Mouse (Mus musculus): ENCODE measurements around the gene Ucp1. TPM values are rescaled to one million over a fixed set of nuclear protein-coding genes. Genes with fewer than 3 reads are reported as not detected.
A peak's percentile ranks its signal among the peaks of the same experiment; 100 is the strongest.

Ucp1 gene
- polyA plus RNA-seq (2014; fragmentation: Nextera tagmentation; extraction: Ambion mirVana): 0.44 TPM in 1 of 2 replicates, not detected in the other

GRCm38 (mm10) chr8:83290176-83290575, at the start of gene Ucp1:
Ucp1 (plus strand) TSS chr8:83290352.
- H3K4me1 ChIP-seq (ENCODE audit: control insufficient read depth, insufficient read depth, low read length): no peaks in the 10 kb centered on the region
- peak within 1 kb of the TSS; percentile 30 for H3K4me2 ChIP-seq (ENCODE audit: low read depth, low read length)
- no peak within 1 kb of the TSS for H3K27ac ChIP-seq (ENCODE audit: low read depth, low read length)
- H3K4me3 ChIP-seq (ENCODE audit: low read depth, low read length): no peak within 1 kb of the TSS
- H3K9me3 ChIP-seq (ENCODE audit: control insufficient read depth, low read length): no peaks in the 10 kb centered on the region
- 0 out of 2 replicates have a peak, but pooled peaks have one; percentile 28 for ATAC-seq (ENCODE audit: low read depth)
- 0 out of 2 replicates have a peak, but pooled peaks cover 4% of the 10 kb centered on the region for H3K27me3 ChIP-seq (ENCODE audit: control insufficient read depth, insufficient read depth, low read length)
- H3K9ac ChIP-seq (replicated peaks; ENCODE audit: low read depth, low read length): no peak within 1 kb of the TSS
- 1% methylated on average over 20 of the region's 20 CpGs for WGBS
- H3K36me3 ChIP-seq (ENCODE audit: control insufficient read depth, insufficient read depth, low read length): no peaks in the 10 kb centered on the region

- Histone ChIP-seq H3K9me3 (ENCODE audit: control insufficient read depth, low read length) (no peaks in the 10 kb centered on the region), H3K27me3 (ENCODE audit: control insufficient read depth, insufficient read depth, low read length) (no peaks in the 10 kb centered on the region), H3K36me3 (ENCODE audit: control insufficient read depth, insufficient read depth, low read length) (peaks cover 13% of the 10 kb centered on the region; the same call in 1 of the 2 replicates), H3K4me3 (ENCODE audit: low read depth, low read length) (no peak overlapping the region), H3K4me2 (ENCODE audit: low read depth, low read length) (no peak overlapping the region), H3K27ac (ENCODE audit: low read depth, low read length) (no peak overlapping the region), H3K4me1 (ENCODE audit: control insufficient read depth, insufficient read depth, low read length) (no peaks in the 10 kb centered on the region; the same call in 1 of the 2 replicates), H3K9ac (replicated peaks; ENCODE audit: low read depth, low read length) (no peak overlapping the region)
- 88% methylated on average over 7 of the region's 7 CpGs for whole genome bisulfite sequencing
- no peak for ATAC-seq (ENCODE audit: low read depth)
These were observed 46.0 kb upstream of the Ucp1 start for GRCm38 (mm10) chr8:83244151-83244550.

- Histone ChIP-seq H3K4me3 (ENCODE audit: low read depth, low read length) (no peak overlapping the region), H3K9me3 (ENCODE audit: control insufficient read depth, low read length) (no peaks in the 10 kb centered on the region), H3K27me3 (ENCODE audit: control insufficient read depth, insufficient read depth, low read length) (no peaks in the 10 kb centered on the region), H3K9ac (replicated peaks; ENCODE audit: low read depth, low read length) (no peak overlapping the region), H3K4me2 (ENCODE audit: low read depth, low read length) (no peak overlapping the region), H3K4me1 (ENCODE audit: control insufficient read depth, insufficient read depth, low read length) (no peaks in the 10 kb centered on the region), H3K27ac (ENCODE audit: low read depth, low read length) (no peak overlapping the region), H3K36me3 (ENCODE audit: control insufficient read depth, insufficient read depth, low read length) (peaks cover 44% of the 10 kb centered on the region; the same call in 1 of the 2 replicates)
- WGBS: 91% methylated on average over 6 of the region's 6 CpGs
- no peak for ATAC-seq (ENCODE audit: low read depth)
These were observed 39.3 kb upstream of the Ucp1 start for GRCm38 (mm10) chr8:83250858-83251257.

DNA sequence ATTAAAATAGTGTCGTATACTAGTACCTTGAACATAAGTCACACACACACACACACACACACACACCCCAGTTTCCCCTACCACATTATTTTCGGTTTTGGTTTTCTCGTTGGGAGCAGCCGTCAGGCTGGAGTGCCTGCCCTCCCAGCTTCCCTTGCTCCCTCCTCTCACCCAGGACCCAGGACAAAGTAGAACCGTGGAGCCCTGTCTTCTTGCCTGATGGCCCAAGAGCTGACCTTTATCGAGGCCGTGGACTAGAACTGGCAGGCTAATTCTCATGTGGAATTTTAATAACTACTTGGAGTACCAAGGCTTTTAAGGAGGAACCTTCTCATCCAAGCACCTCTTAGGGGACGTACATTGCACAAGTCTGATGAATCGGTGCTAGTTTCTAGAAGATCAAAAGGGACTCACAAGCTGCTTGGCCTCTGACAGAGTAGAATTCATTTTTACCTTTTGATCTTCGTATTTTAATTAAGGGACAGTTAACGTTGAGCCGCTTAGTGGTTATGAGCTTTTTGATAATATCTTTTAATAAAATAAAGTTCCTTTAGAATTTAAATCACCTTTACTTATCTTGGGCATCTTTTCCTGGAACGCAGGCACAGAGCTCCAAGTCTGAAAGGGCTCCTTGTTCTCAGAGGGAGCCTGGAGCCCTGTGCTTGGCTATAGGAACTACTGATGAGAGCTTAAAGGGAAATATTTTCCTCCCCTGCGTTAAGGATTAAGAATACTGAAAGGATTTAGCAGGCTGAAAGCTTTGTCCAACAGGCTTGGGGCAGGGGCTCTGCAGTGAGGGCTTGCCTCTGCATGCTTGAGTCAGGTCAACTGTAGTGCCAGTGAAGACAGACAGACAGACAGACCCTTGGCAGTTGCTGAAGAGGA, 38.5 kb upstream of the Ucp1 start:
- ATAC-seq (ENCODE audit: low read depth): no peak
- H3K36me3 ChIP-seq (ENCODE audit: control insufficient read depth, insufficient read depth, low read length): peaks cover 45% of the 10 kb centered on the region; the same call in 1 of the 2 replicates
- H3K9me3 ChIP-seq (ENCODE audit: control insufficient read depth, low read length): no peaks in the 10 kb centered on the region
- no peak overlapping the region for H3K4me3 ChIP-seq (ENCODE audit: low read depth, low read length)
- H3K27me3 ChIP-seq (ENCODE audit: control insufficient read depth, insufficient read depth, low read length): no peaks in the 10 kb centered on the region
- WGBS: 88% methylated on average over 14 of the region's 14 CpGs
- no peak overlapping the region for H3K27ac ChIP-seq (ENCODE audit: low read depth, low read length)
- no peaks in the 10 kb centered on the region for H3K4me1 ChIP-seq (ENCODE audit: control insufficient read depth, insufficient read depth, low read length)
- no peak overlapping the region for H3K9ac ChIP-seq (replicated peaks; ENCODE audit: low read depth, low read length)
- no peak overlapping the region for H3K4me2 ChIP-seq (ENCODE audit: low read depth, low read length)

GRCm38 (mm10) chr8:83252791-83253190, 37.4 kb upstream of the Ucp1 start:
- peaks cover 49% of the 10 kb centered on the region; the same call in 1 of the 2 replicates for H3K36me3 ChIP-seq (ENCODE audit: control insufficient read depth, insufficient read depth, low read length)

GRCm38 (mm10) chr8:83257631-83258030, 32.5 kb upstream of the Ucp1 start:
- Histone ChIP-seq H3K27ac (ENCODE audit: low read depth, low read length) (no peak overlapping the region), H3K9ac (replicated peaks; ENCODE audit: low read depth, low read length) (no peak overlapping the region), H3K4me3 (ENCODE audit: low read depth, low read length) (no peak overlapping the region), H3K4me1 (ENCODE audit: control insufficient read depth, insufficient read depth, low read length) (no peaks in the 10 kb centered on the region), H3K9me3 (ENCODE audit: control insufficient read depth, low read length) (no peaks in the 10 kb centered on the region), H3K27me3 (ENCODE audit: control insufficient read depth, insufficient read depth, low read length) (no peaks in the 10 kb centered on the region), H3K4me2 (ENCODE audit: low read depth, low read length) (no peak overlapping the region), H3K36me3 (ENCODE audit: control insufficient read depth, insufficient read depth, low read length) (peaks cover 39% of the 10 kb centered on the region)
- ATAC-seq (ENCODE audit: low read depth): no peak
- WGBS: 94% methylated on average over 5 of the region's 5 CpGs

More at GRCm38 (mm10) chr8:83252791-83253190, 37.4 kb upstream of the Ucp1 start:
- 86% methylated on average over 5 of the region's 5 CpGs for WGBS
- H3K27ac ChIP-seq (ENCODE audit: low read depth, low read length): no peak overlapping the region
- no peaks in the 10 kb centered on the region for H3K27me3 ChIP-seq (ENCODE audit: control insufficient read depth, insufficient read depth, low read length)
- no peak overlapping the region for H3K4me2 ChIP-seq (ENCODE audit: low read depth, low read length)
- no peaks in the 10 kb centered on the region for H3K9me3 ChIP-seq (ENCODE audit: control insufficient read depth, low read length)
- ATAC-seq (ENCODE audit: low read depth): no peak
- no peak overlapping the region for H3K9ac ChIP-seq (replicated peaks; ENCODE audit: low read depth, low read length)
- no peaks in the 10 kb centered on the region for H3K4me1 ChIP-seq (ENCODE audit: control insufficient read depth, insufficient read depth, low read length)
- no peak overlapping the region for H3K4me3 ChIP-seq (ENCODE audit: low read depth, low read length)

DNA sequence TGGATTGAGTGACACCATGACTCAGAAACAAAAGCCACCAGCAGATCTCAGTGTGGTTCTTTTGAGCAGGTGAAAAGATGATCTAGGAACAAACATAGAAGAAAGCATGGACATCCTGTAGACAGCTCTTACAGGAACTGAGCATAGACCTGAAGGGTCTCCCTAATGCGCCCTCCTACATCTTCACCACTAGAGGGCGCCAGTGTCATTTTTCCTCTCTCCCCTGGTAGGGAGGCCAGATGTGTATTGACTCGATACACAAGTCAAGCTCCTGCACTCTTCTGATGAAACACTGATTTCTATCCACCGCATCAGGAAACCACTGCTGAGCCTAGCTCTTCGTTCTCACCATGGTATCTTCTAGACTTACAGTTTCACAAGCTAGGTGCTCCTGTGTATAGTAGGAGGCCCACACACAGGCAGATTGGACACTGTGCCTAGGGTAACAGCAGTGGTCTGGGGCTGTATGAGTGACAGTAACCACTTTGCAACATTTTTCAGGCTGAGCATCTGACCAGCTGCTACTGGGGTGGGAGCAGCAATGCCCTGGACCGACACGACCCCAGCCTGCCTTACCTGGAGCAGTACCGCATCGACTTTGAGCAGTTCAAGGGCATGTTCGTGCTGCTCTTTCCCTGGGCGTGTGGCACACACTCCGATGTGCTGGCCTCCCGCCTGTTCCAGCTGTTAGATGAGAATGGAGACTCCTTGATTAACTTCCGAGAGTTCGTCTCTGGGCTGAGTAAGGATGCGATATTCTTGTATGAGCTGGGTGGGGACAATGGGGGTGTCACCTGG, 29.5 kb upstream of the Ucp1 start:
- no peaks in the 10 kb centered on the region for H3K27me3 ChIP-seq (ENCODE audit: control insufficient read depth, insufficient read depth, low read length)
- H3K4me2 ChIP-seq (ENCODE audit: low read depth, low read length): no peak overlapping the region
- H3K4me1 ChIP-seq (ENCODE audit: control insufficient read depth, insufficient read depth, low read length): no peaks in the 10 kb centered on the region
- WGBS: 72% methylated on average over 16 of the region's 16 CpGs
- no peak overlapping the region for H3K4me3 ChIP-seq (ENCODE audit: low read depth, low read length)
- ATAC-seq (ENCODE audit: low read depth): peak; percentile 89
- H3K9me3 ChIP-seq (ENCODE audit: control insufficient read depth, low read length): no peaks in the 10 kb centered on the region
- peaks cover 24% of the 10 kb centered on the region for H3K36me3 ChIP-seq (ENCODE audit: control insufficient read depth, insufficient read depth, low read length)
- H3K9ac ChIP-seq (replicated peaks; ENCODE audit: low read depth, low read length): no peak overlapping the region
- no peak overlapping the region for H3K27ac ChIP-seq (ENCODE audit: low read depth, low read length)

DNA sequence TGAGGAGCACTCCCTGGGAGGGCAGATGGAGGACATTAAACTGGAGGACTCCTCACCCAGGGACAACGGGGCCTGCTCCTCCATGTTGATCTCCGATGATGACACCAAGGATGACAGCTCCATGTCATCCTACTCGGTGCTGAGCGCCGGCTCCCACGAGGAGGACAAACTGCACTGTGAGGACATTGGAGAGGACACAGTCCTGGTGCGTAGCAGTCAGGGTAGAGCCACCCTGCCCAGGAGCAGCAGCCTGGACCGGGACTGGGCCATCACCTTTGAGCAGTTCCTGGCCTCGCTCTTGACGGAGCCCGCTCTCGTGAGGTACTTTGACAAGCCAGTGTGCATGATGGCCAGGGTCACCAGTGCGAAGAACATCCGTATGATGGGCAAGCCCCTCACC, 19.0 kb upstream of the Ucp1 start:
- Histone ChIP-seq H3K4me2 (ENCODE audit: low read depth, low read length) (no peak overlapping the region), H3K9me3 (ENCODE audit: control insufficient read depth, low read length) (no peaks in the 10 kb centered on the region), H3K4me1 (ENCODE audit: control insufficient read depth, insufficient read depth, low read length) (no peaks in the 10 kb centered on the region), H3K27ac (ENCODE audit: low read depth, low read length) (no peak overlapping the region), H3K4me3 (ENCODE audit: low read depth, low read length) (no peak overlapping the region), H3K9ac (replicated peaks; ENCODE audit: low read depth, low read length) (no peak overlapping the region), H3K36me3 (ENCODE audit: control insufficient read depth, insufficient read depth, low read length) (peaks cover 36% of the 10 kb centered on the region), H3K27me3 (ENCODE audit: control insufficient read depth, insufficient read depth, low read length) (no peaks in the 10 kb centered on the region)
- no peak for ATAC-seq (ENCODE audit: low read depth)
- 97% methylated on average over 14 of the region's 14 CpGs for WGBS

All from neural tube, embryonic 14.5 days (tissue).